Mouse (Mus musculus): Measurements from ENCODE around the gene Vamp9. TPM values are rescaled to one million over a fixed set of nuclear protein-coding genes. Genes with fewer than 3 reads are reported as not detected.
A peak's percentile ranks its signal among the peaks of the same experiment; 100 is the strongest.

Vamp9 gene
- polyA plus RNA-seq, 1 experiment from 2014 or later = 0.56 TPM

DNA sequence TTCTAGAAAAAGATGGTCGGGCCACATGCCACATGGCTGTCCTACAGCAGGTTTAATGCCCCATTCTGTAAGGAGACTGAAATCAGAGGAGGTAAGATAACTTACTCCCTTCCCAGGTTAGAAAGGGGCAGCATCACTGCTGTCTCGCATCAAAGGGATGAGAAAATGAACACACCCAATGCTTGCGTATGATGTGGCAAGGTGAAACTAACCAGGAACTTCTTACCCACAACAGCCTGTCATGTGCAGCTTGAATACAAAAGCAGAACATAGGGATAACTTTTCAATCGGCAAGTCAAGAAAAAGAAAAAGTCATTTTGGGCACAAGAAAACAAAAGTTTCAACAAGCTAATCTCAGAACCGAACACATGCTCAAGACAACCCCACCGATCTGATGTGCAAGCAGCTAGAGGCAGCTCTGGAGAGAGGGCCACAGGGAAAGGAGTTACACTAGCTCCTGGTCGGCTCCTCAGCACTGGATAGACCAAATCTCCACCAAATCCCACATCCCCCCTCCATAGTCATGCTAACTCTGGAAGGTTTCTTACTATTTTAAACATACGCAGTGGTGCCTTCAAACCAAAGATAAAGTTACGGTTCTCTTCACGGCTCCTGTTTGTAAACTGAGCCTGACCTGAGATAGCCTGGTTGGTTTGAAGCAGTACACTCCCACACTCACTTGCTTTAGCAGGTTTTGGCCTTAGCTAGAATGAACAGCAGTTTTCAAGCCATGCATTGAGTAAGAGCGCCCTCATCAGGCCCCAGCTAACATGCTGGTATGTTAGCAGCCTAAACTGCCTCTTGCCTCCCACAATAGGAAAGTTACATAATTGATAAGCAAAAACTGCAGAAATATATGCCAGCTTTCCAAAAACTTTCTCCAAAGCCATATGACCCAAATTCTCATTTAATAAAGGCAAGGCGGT lies 14.3 kb upstream of the Vamp9 start:
- Histone ChIP-seq H3K36me3 (replicated peaks) (no peaks in the 10 kb centered on the region), H3K27me3 (no peaks in the 10 kb centered on the region), H3K9ac (no peak overlapping the region), H3K4me1 (no peaks in the 10 kb centered on the region), H3K27ac (no peak overlapping the region), H3K9me3 (no peaks in the 10 kb centered on the region), H3K4me3 (replicated peaks) (no peak overlapping the region), H3K4me2 (no peak overlapping the region)
- ATAC-seq (ENCODE audit: low FRiP score) = peak; percentile 58; the same call in 1 of the 2 replicates
- 64% methylated on average over 12 of the region's 12 CpGs for WGBS

DNA sequence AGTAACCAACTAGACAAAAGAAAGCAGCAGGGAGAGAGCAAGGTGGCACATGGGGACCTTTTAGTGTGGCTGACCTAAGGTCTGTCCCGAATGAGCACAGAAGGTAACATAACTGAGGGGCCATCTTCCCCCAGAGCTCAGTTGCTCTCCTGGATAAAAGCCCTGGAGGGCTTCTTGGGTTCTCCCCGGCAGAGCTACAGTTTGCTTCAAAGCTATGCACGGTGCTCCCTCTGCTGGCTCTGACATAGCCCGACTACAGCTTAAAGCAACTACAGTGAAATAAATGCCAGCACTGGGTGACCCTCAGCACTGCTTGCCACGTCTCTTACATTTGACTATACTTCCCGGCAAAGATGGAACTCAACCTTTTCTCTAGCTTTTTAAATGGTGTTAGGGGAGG lies 6.0 kb upstream of the Vamp9 start:
- 15% methylated on average over 6 of the region's 6 CpGs for WGBS
- Histone ChIP-seq H3K36me3 (replicated peaks) (no peaks in the 10 kb centered on the region), H3K27ac (no peak overlapping the region), H3K9me3 (no peaks in the 10 kb centered on the region), H3K9ac (no peak overlapping the region), H3K4me3 (replicated peaks) (no peak overlapping the region), H3K4me2 (no peak overlapping the region), H3K27me3 (peaks cover 14% of the 10 kb centered on the region), H3K4me1 (no peaks in the 10 kb centered on the region)
- peak; percentile 80; the same call in 1 of the 2 replicates for ATAC-seq (ENCODE audit: low FRiP score)

DNA sequence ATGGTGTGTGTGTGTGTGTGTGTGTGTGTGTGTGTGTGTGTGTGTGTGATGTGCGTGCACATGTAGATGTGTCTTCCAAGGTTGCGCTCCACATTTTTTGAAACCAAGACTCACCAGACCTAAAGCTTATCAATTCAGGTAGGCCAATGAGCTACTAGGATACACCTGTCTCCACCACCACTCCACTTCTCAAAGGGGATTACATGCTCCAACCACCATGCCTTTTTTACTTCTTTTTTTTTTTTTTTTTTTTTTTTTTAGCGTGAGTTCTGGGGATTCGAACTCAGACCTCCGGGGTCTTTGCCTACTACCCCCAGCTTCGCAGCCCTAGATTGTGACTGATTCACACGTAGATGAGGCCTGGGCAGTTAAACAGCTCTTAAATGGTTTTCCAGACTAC lies 323 bp upstream of the Vamp9 start:
- WGBS = 73% methylated on average over 7 of the region's 7 CpGs
- H3K27ac ChIP-seq = peak overlapping the region; percentile 91; the same call in 1 of the 2 replicates
- no peak overlapping the region for H3K4me3 ChIP-seq (replicated peaks)
- H3K36me3 ChIP-seq (replicated peaks) = no peaks in the 10 kb centered on the region
- no peak for ATAC-seq (ENCODE audit: low FRiP score)
- H3K9me3 ChIP-seq = no peaks in the 10 kb centered on the region
- no peaks in the 10 kb centered on the region for H3K4me1 ChIP-seq
- peak overlapping the region; percentile 51; the same call in 1 of the 2 replicates for H3K4me2 ChIP-seq
- H3K9ac ChIP-seq = no peak overlapping the region
- H3K27me3 ChIP-seq = no peaks in the 10 kb centered on the region; the same call in 1 of the 2 replicates

DNA sequence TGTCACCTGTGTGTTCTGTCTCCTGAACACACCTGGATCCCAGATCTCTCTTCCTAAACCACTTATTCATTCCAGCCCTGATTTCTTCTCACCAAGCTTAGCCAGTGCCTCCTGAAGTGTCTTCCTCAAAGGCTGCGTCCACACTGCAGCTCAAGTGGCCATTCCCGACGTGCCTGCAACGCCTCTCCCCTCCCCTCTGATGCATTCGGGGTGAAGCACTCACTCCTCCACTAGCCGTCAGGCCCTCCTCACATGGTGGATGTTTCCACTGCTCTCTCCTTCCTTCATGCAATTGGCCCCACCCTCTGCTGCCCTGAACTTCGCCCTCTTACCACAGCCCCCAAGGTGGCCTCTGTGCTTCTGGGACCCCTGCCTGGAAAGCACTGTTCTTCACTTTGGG lies 9.4 kb downstream of the Vamp9 start:
- Histone ChIP-seq H3K27ac (no peak overlapping the region), H3K4me1 (no peaks in the 10 kb centered on the region), H3K9ac (no peak overlapping the region), H3K9me3 (no peaks in the 10 kb centered on the region), H3K4me2 (no peak overlapping the region), H3K4me3 (replicated peaks) (no peak overlapping the region), H3K36me3 (replicated peaks) (no peaks in the 10 kb centered on the region), H3K27me3 (no peaks in the 10 kb centered on the region)
- 38% methylated on average over 7 of the region's 7 CpGs for WGBS
- ATAC-seq (ENCODE audit: low FRiP score) = no peak

DNA sequence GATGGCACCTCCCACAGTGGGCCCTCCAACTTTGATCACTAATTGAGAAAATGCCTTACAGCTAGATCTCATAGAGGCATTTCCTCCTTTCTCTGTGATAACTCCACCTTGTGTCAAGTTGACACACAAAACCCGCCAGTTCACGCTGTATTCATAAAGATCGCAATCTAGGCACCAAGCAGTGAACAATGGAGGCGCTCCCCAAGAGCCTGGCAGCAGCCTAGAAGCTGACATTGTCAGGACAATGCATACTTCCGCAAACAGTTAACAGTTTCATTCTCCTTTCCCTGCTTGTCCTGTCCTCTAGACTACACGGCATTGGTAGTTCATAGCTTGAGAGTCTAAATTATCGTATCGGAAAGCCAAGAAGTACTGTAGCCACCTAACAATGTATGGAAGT lies 16.0 kb downstream of the Vamp9 start:
- Histone ChIP-seq H3K4me3 (replicated peaks) (no peak overlapping the region), H3K4me2 (no peak overlapping the region), H3K27ac (no peak overlapping the region), H3K36me3 (replicated peaks) (no peaks in the 10 kb centered on the region), H3K4me1 (no peaks in the 10 kb centered on the region), H3K27me3 (no peaks in the 10 kb centered on the region), H3K9me3 (no peaks in the 10 kb centered on the region), H3K9ac (no peak overlapping the region)
- ATAC-seq (ENCODE audit: low FRiP score) = no peak
- 79% methylated on average over 8 of the region's 8 CpGs for WGBS

DNA sequence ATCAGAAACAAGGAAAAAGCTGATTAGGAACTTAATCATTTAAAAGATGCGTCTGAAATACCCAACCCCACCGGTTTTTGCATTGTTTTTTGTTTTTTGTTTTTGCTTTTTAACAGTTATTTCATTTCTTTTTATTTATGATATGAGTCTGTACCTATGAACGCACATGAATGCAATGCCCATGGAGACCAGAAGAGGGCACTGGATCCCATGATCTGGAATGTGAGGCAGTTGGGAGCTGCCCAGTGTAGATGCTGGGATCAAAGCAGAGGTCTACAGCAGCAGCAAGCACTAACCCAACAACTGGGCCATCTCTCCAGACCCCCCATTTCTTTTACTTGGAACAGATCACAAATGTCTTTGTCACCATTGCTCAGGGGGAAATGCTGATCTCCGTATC lies 21.9 kb downstream of the Vamp9 start:
- H3K36me3 ChIP-seq (replicated peaks) = no peaks in the 10 kb centered on the region
- no peaks in the 10 kb centered on the region for H3K9me3 ChIP-seq
- WGBS = 53% methylated on average over 4 of the region's 4 CpGs
- no peak overlapping the region for H3K4me2 ChIP-seq
- no peak overlapping the region for H3K9ac ChIP-seq
- H3K27ac ChIP-seq = no peak overlapping the region
- ATAC-seq (ENCODE audit: low FRiP score) = no peak
- H3K27me3 ChIP-seq = no peaks in the 10 kb centered on the region
- no peak overlapping the region for H3K4me3 ChIP-seq (replicated peaks)
- no peaks in the 10 kb centered on the region for H3K4me1 ChIP-seq

DNA sequence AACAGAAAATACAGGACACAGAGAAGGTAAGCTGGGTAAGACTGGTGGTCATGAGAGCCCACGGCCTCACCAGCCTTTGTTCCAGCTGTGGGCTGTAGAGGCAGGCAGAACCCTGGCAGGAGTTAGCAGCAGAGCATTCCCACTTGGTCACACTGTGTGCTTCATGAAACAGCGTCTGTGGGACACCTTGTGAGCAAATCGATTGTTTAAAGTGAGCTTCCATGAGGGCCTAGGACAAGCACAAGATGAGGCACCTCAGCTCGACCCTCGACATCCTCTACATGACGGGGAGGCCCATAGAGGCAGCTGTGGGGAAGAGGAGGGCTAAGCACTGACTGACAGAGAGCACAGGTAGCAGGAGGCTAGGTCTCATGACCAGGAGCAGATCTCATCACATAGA lies 25.9 kb downstream of the Vamp9 start:
- Histone ChIP-seq H3K9ac (no peak overlapping the region), H3K4me2 (no peak overlapping the region), H3K27me3 (no peaks in the 10 kb centered on the region), H3K4me1 (no peaks in the 10 kb centered on the region), H3K27ac (no peak overlapping the region), H3K36me3 (replicated peaks) (no peaks in the 10 kb centered on the region), H3K4me3 (replicated peaks) (no peak overlapping the region), H3K9me3 (no peaks in the 10 kb centered on the region)
- no peak for ATAC-seq (ENCODE audit: low FRiP score)
- WGBS = 84% methylated on average over 6 of the region's 6 CpGs

DNA sequence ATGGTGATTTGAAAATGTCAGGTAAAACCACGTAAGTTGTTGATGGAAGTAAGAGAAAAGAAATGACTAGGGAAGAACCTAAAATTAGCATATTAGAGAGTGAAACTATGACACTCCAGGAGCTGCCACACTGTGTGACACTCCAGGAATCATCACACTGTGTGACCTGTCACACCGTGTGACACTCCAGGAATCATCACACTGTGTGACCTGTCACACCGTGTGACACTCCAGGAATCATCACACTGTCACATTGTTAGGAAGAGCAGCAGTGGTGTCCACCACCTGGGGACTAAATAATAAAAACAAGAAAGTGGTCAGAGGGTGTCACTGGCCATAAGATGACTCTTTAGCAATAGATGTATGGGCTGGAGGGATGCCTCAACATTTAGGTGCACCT lies 33.4 kb downstream of the Vamp9 start:
- WGBS = 91% methylated on average over 3 of the region's 3 CpGs
- H3K36me3 ChIP-seq (replicated peaks) = 0 out of 2 replicates have a peak, but pooled peaks cover 4% of the 10 kb centered on the region
- no peak overlapping the region for H3K4me3 ChIP-seq (replicated peaks)
- no peaks in the 10 kb centered on the region for H3K27me3 ChIP-seq
- H3K9ac ChIP-seq = no peak overlapping the region
- H3K9me3 ChIP-seq = no peaks in the 10 kb centered on the region; the same call in 1 of the 2 replicates
- no peaks in the 10 kb centered on the region for H3K4me1 ChIP-seq
- H3K4me2 ChIP-seq = no peak overlapping the region
- H3K27ac ChIP-seq = no peak overlapping the region
- no peak for ATAC-seq (ENCODE audit: low FRiP score)

DNA sequence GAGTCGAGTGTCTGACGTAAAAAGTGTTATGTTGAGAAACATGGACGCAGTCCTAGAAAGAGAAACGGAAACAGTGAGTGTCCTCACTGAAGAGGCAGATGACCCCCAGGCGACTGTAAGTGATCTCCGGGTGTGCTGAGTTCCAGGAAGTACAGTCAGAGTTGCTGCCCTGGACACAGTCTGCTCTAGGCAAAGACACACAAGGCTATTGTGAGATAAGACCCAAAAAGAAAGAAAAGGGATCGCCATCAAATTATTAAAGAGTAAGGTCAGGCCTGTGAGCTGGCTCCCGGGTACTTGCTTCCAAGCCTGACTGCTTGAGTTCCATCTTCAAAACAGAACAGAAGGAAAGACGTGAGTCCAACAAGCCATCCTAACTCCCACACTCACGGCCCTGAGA lies 35.2 kb downstream of the Vamp9 start:
- Histone ChIP-seq H3K27me3 (no peaks in the 10 kb centered on the region), H3K4me2 (no peak overlapping the region), H3K9me3 (no peaks in the 10 kb centered on the region; the same call in 1 of the 2 replicates), H3K36me3 (replicated peaks) (peaks cover 9% of the 10 kb centered on the region; the same call in 1 of the 2 replicates), H3K9ac (no peak overlapping the region), H3K4me1 (no peaks in the 10 kb centered on the region), H3K4me3 (replicated peaks) (no peak overlapping the region), H3K27ac (no peak overlapping the region)
- 81% methylated on average over 10 of the region's 10 CpGs for WGBS
- no peak for ATAC-seq (ENCODE audit: low FRiP score)

DNA sequence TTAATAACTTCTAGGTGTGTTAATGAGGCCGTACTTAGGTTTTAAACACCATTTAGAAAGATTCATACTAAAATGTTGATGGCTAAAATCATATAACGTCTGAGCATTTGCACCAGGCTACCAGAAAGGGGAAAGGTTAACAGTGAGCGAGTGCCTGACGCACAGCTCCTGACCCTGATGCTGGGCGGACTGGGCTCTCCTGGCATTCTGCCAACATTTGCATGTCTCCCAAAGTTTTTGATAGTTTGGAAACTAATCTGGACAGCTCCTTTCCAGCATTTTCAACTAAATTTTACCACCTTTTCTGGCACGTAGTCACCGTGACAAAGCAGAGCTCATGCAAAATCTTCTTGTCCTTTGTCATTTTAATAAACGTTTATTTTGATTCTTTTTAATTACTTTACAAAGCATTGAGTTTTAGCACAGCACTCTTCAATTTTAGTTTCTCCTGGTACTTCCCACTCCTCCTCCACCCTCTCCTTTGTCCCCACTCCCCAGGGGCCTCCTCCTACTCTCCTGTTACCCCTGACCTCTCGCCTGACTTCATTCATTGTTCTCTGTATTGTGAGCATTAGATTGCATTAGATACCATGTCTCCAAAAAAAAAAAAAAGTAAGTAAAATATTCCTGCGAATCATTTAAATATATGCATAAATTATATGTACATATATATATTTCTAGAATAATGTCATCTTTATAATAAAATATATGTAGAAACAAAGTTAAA lies 35.9 kb downstream of the Vamp9 start:
- no peaks in the 10 kb centered on the region for H3K27me3 ChIP-seq
- H3K4me3 ChIP-seq (replicated peaks) = no peak overlapping the region
- 47% methylated on average over 10 of the region's 10 CpGs for WGBS
- no peak overlapping the region for H3K9ac ChIP-seq
- no peaks in the 10 kb centered on the region; the same call in 1 of the 2 replicates for H3K9me3 ChIP-seq
- no peak overlapping the region for H3K4me2 ChIP-seq
- no peak for ATAC-seq (ENCODE audit: low FRiP score)
- no peak overlapping the region for H3K27ac ChIP-seq
- H3K4me1 ChIP-seq = no peaks in the 10 kb centered on the region
- peaks cover 9% of the 10 kb centered on the region; the same call in 1 of the 2 replicates for H3K36me3 ChIP-seq (replicated peaks)

DNA sequence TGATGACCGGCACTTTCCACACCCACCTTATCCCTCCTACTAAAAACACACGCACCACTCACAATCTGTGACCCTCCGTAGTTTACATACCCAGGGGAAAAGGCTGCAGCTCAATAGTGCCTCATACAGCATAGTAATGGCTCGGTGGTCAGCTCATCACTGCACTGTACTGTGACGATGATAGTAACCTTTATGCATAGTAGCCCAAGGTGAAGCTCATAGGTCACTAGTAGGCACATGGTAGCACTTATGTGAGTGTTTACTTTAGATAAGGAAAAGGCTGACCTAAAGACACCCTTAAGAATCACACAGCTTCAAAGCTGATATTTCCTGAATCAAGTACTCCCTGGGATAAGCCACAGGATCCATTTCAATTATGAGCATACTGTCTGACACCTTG lies 46.5 kb downstream of the Vamp9 start:
- Histone ChIP-seq H3K4me1 (peaks cover 15% of the 10 kb centered on the region), H3K36me3 (replicated peaks) (peaks cover 16% of the 10 kb centered on the region), H3K9ac (no peak overlapping the region), H3K27me3 (no peaks in the 10 kb centered on the region), H3K27ac (no peak overlapping the region), H3K9me3 (no peaks in the 10 kb centered on the region), H3K4me3 (replicated peaks) (no peak overlapping the region), H3K4me2 (no peak overlapping the region)
- 92% methylated on average over 5 of the region's 5 CpGs for WGBS
- no peak for ATAC-seq (ENCODE audit: low FRiP score)

DNA sequence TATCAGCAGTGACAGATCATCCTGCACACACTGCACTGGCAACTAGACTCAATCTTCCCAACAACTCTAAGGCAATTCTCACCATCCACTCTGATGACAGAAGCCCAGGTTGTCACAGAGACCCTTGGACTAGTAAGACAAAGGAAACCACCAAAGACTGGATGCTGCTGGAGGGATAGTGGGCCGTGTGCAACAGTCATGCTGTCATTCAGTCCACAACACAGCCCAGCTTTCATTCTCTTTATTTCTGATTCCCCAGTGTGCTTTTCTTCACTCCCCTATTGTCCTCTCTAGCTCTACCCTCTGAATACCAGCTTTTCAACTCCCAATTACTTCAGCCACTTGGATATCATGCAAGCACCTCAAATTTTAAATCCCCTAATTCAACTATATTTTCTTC lies 47.8 kb downstream of the Vamp9 start:
- no peaks in the 10 kb centered on the region for H3K27me3 ChIP-seq
- peaks cover 15% of the 10 kb centered on the region for H3K4me1 ChIP-seq
- H3K4me3 ChIP-seq (replicated peaks) = no peak overlapping the region
- ATAC-seq (ENCODE audit: low FRiP score) = peak; percentile 63
- H3K4me2 ChIP-seq = no peak overlapping the region
- peak overlapping the region; percentile 73; the same call in 1 of the 2 replicates for H3K27ac ChIP-seq
- H3K36me3 ChIP-seq (replicated peaks) = peaks cover 23% of the 10 kb centered on the region
- no peaks in the 10 kb centered on the region for H3K9me3 ChIP-seq
- 8% methylated on average over 1 of the region's 1 CpGs for WGBS
- H3K9ac ChIP-seq = no peak overlapping the region

All from forebrain, embryonic 12.5 days (tissue).